In genomic region chr11:29924332-29924731, GRCm38 (mm10) we compare ENCODE assay signal across 21 mouse cellular contexts.
A peak's percentile ranks its signal among the peaks of the same experiment; 100 is the strongest.
DNase-seq lines count a peak whose midpoint lies in the region; ATAC-seq and TF ChIP-seq lines count a peak whose summit lies in the region.
"Had no signal": no experiment of that assay in that cellular context is flagged by ENCODE, and none has a peak within 500 bp of the region (broad histone marks: within the 10 kb centered on the region; RNA-seq: fewer than 3 reads in every experiment).

No protein-coding gene starts in this region.

- ATAC-seq in hindbrain, embryonic 15.5 days (ENCODE audit: low FRiP score, low read depth) = peak; percentile 54
- no peak for ATAC-seq in hindbrain, embryonic 12.5 days (ENCODE audit: low FRiP score)
- ATAC-seq in forebrain, postnatal 0 days = peak; percentile 94
- no peak for ATAC-seq in granulocyte monocyte progenitor cell, adult 5-6 weeks (replicated peaks; ENCODE audit: poor library complexity, severe bottlenecking)
- ATAC-seq: activated CD4-positive, CD25-positive, alpha-beta regulatory T cell, adult 4 months; CD4-positive, CD25-positive, alpha-beta regulatory T cell, adult 4 months; inflammation-experienced regulatory T-cells, adult 6 months; liver, embryonic 12.5 days had no signal

- H3K4me3 ChIP-seq in hindbrain, embryonic 15.5 days = no peak overlapping the region
- H3K4me3 ChIP-seq in hindbrain, embryonic 12.5 days = no peak overlapping the region
- no peak overlapping the region for H3K4me3 ChIP-seq in forebrain, postnatal 0 days (ENCODE audit: low read depth, low read length)
- no peak overlapping the region for H3K4me3 ChIP-seq in olfactory bulb, adult 2 months (ENCODE audit: insufficient read depth, low read depth, low read length)
- no peak overlapping the region for H3K4me3 ChIP-seq in limb, embryonic 10.5 days
- H3K4me3 ChIP-seq: embryonic facial prominence, embryonic 12.5 days; heart, embryonic 13.5 days; liver, embryonic 12.5 days; megakaryocyte, embryonic 14.5 days; myocyte had no signal

- no peak overlapping the region for H3K4me2 ChIP-seq in hindbrain, embryonic 15.5 days
- H3K4me2 ChIP-seq in hindbrain, embryonic 12.5 days (replicated peaks) = no peak overlapping the region
- no peak overlapping the region for H3K4me2 ChIP-seq in forebrain, postnatal 0 days (ENCODE audit: low read depth)
- H3K4me2 ChIP-seq: embryonic facial prominence, embryonic 12.5 days; heart, embryonic 13.5 days; liver, embryonic 12.5 days had no signal

- no peak for TF ChIP-seq CTCF in forebrain, postnatal 0 days (IDR thresholded peaks at IDR 0.05; ENCODE audit: low read depth)
- TF ChIP-seq CTCF in olfactory bulb, adult 2 months (IDR thresholded peaks at IDR 0.05; ENCODE audit: insufficient read depth, low read depth, low read length) = no peak

- TF ChIP-seq POLR2A in olfactory bulb, adult 2 months (IDR thresholded peaks at IDR 0.05; ENCODE audit: insufficient read depth, low read depth, low read length) = no peak

- peak; percentile 43 to 65 for DNase-seq in right cerebral cortex, postnatal 10 days (ENCODE audit: low spot score in 2 of 2)
- no peak for DNase-seq in right cerebral cortex, adult 18-20 months
- peak; percentile 71 for DNase-seq in forebrain, postnatal 0 days
- no peak for DNase-seq in limb, embryonic 10.5 days (ENCODE audit: low spot score)
- DNase-seq: gastrocnemius, postnatal 14 days; spleen, adult 18-20 months; thymus, postnatal 4 days had no signal

- WGBS in hindbrain, embryonic 15.5 days = 60% methylated on average over 2 of the region's 2 CpGs
- 82% methylated on average over 2 of the region's 2 CpGs for WGBS in hindbrain, embryonic 12.5 days
- WGBS in forebrain, postnatal 0 days = 13% methylated on average over 2 of the region's 2 CpGs
- 19% methylated on average over 2 of the region's 2 CpGs for WGBS in olfactory bulb, adult 2 months
- WGBS in limb, embryonic 10.5 days = 78% methylated on average over 2 of the region's 2 CpGs

- no peaks in the 10 kb centered on the region for H3K36me3 ChIP-seq in hindbrain, embryonic 15.5 days
- H3K36me3 ChIP-seq in hindbrain, embryonic 12.5 days = no peaks in the 10 kb centered on the region
- H3K36me3 ChIP-seq in forebrain, postnatal 0 days (ENCODE audit: insufficient read depth) = no peaks in the 10 kb centered on the region
- no peaks in the 10 kb centered on the region for H3K36me3 ChIP-seq in limb, embryonic 10.5 days
- H3K36me3 ChIP-seq: embryonic facial prominence, embryonic 12.5 days; heart, embryonic 13.5 days; liver, embryonic 12.5 days had no signal

- H3K9me3 ChIP-seq in hindbrain, embryonic 15.5 days = no peaks in the 10 kb centered on the region
- no peaks in the 10 kb centered on the region for H3K9me3 ChIP-seq in hindbrain, embryonic 12.5 days (replicated peaks)
- no peaks in the 10 kb centered on the region for H3K9me3 ChIP-seq in forebrain, postnatal 0 days (ENCODE audit: low read length)
- H3K9me3 ChIP-seq in limb, embryonic 10.5 days (replicated peaks) = no peaks in the 10 kb centered on the region
- H3K9me3 ChIP-seq: embryonic facial prominence, embryonic 12.5 days; heart, embryonic 13.5 days; liver, embryonic 12.5 days had no signal

- H3K4me1 ChIP-seq in hindbrain, embryonic 15.5 days (replicated peaks) = no peaks in the 10 kb centered on the region
- H3K4me1 ChIP-seq in hindbrain, embryonic 12.5 days = no peaks in the 10 kb centered on the region
- H3K4me1 ChIP-seq in forebrain, postnatal 0 days (ENCODE audit: insufficient read depth) = no peaks in the 10 kb centered on the region
- peaks cover 3% of the 10 kb centered on the region; the same call in 1 of the 2 replicates for H3K4me1 ChIP-seq in olfactory bulb, adult 2 months (ENCODE audit: control insufficient read depth, insufficient read depth, low read length)
- H3K4me1 ChIP-seq in limb, embryonic 10.5 days = no peaks in the 10 kb centered on the region
- H3K4me1 ChIP-seq: embryonic facial prominence, embryonic 12.5 days; heart, embryonic 13.5 days; liver, embryonic 12.5 days had no signal

- H3K9ac ChIP-seq in hindbrain, embryonic 15.5 days = no peak overlapping the region
- H3K9ac ChIP-seq in hindbrain, embryonic 12.5 days = no peak overlapping the region
- no peak overlapping the region for H3K9ac ChIP-seq in forebrain, postnatal 0 days
- H3K9ac ChIP-seq: embryonic facial prominence, embryonic 12.5 days; heart, embryonic 13.5 days; liver, embryonic 12.5 days had no signal

- H3K27me3 ChIP-seq in hindbrain, embryonic 15.5 days = no peaks in the 10 kb centered on the region
- H3K27me3 ChIP-seq in hindbrain, embryonic 12.5 days = no peaks in the 10 kb centered on the region
- H3K27me3 ChIP-seq in forebrain, postnatal 0 days (ENCODE audit: insufficient read depth, low read length) = no peaks in the 10 kb centered on the region
- no peaks in the 10 kb centered on the region for H3K27me3 ChIP-seq in limb, embryonic 10.5 days (ENCODE audit: low read depth, poor library complexity, severe bottlenecking)
- H3K27me3 ChIP-seq: embryonic facial prominence, embryonic 12.5 days; heart, embryonic 13.5 days; liver, embryonic 12.5 days; megakaryocyte, embryonic 14.5 days had no signal

- no peak overlapping the region for H3K27ac ChIP-seq in hindbrain, embryonic 15.5 days (replicated peaks)
- no peak overlapping the region for H3K27ac ChIP-seq in hindbrain, embryonic 12.5 days
- no peak overlapping the region for H3K27ac ChIP-seq in forebrain, postnatal 0 days (ENCODE audit: low read depth, low read length)
- peak overlapping the region; percentile 80; the same call in 1 of the 2 replicates for H3K27ac ChIP-seq in olfactory bulb, adult 2 months (ENCODE audit: insufficient read depth, low read depth, low read length)
- H3K27ac ChIP-seq in limb, embryonic 10.5 days = no peak overlapping the region
- H3K27ac ChIP-seq: embryonic facial prominence, embryonic 12.5 days; heart, embryonic 13.5 days; kidney, postnatal 0 days; liver, embryonic 12.5 days; stomach, postnatal 0 days had no signal

Comparison
In these comparisons a context has a peak if more than half of its experiments do, and no peak if none do; other contexts are left out.
1. ATAC-seq: peak in hindbrain, embryonic 15.5 days (single experiment) and forebrain, postnatal 0 days (single experiment); none in hindbrain, embryonic 12.5 days (single experiment) and granulocyte monocyte progenitor cell, adult 5-6 weeks (single experiment).
2. DNase-seq: peak in right cerebral cortex, postnatal 10 days (2 of 2) and forebrain, postnatal 0 days (single experiment); none in right cerebral cortex, adult 18-20 months (single experiment) and limb, embryonic 10.5 days (single experiment).